Comparison of ENCODE assay signal across 8 mouse cellular contexts in genomic region chr16:24237425-24237824, GRCm38 (mm10).
"Had no signal": no experiment of that assay in that cellular context is flagged by ENCODE, and none has a peak within 500 bp of the region (broad histone marks: within the 10 kb centered on the region; RNA-seq: fewer than 3 reads in every experiment).

No protein-coding gene starts in this region.

- H3K27ac ChIP-seq: left cerebral cortex, adult 2 months; liver, embryonic 13.5 days; midbrain, embryonic 10.5 days; neural tube, embryonic 12.5 days; stomach, postnatal 0 days had no signal

- H3K36me3 ChIP-seq: limb, embryonic 15.5 days; liver, embryonic 13.5 days; midbrain, embryonic 10.5 days; neural tube, embryonic 12.5 days had no signal

- H3K4me2 ChIP-seq: limb, embryonic 15.5 days; liver, embryonic 13.5 days; neural tube, embryonic 12.5 days had no signal

- H3K9ac ChIP-seq: limb, embryonic 15.5 days; liver, embryonic 13.5 days; neural tube, embryonic 12.5 days had no signal

- H3K4me3 ChIP-seq: left cerebral cortex, adult 2 months; limb, embryonic 15.5 days; liver, embryonic 13.5 days; midbrain, embryonic 10.5 days; neural tube, embryonic 12.5 days had no signal

- H3K27me3 ChIP-seq: limb, embryonic 15.5 days; liver, embryonic 13.5 days; neural tube, embryonic 12.5 days had no signal

- DNase-seq: liver, embryonic 13.5 days; midbrain, embryonic 14.5 days; thymus, postnatal 14 days had no signal

- H3K9me3 ChIP-seq: limb, embryonic 15.5 days; liver, embryonic 13.5 days; midbrain, embryonic 10.5 days; neural tube, embryonic 12.5 days had no signal

- H3K4me1 ChIP-seq: midbrain, embryonic 10.5 days; neural tube, embryonic 12.5 days had no signal
